Mouse (Mus musculus) embryonic facial prominence, embryonic 10.5 days (tissue): ENCODE measurements around the gene Hba-x. TPM values are rescaled to one million over a fixed set of nuclear protein-coding genes. Genes with fewer than 3 reads are reported as not detected.
"Not testable (repeated sequence)": the region's sequence is repeated elsewhere in the genome, so short reads cannot be mapped to it uniquely, and the experiment has no call there.

Source experiments
- DNase-seq: peaks from one replicate; pipeline ENCODE4 v3.0.0-alpha.2; 2017; ENCODE audit warnings: low spot score
- H3K27ac ChIP-seq: fragments of 300-500 bp; sonication (generic); replicated peaks from 2 replicates; pipeline ENCODE4 v1.5.1; 2016; ENCODE audit warnings: mild to moderate bottlenecking
- H3K27me3 ChIP-seq: fragments of 300-500 bp; sonication (generic); replicated peaks from 2 replicates; pipeline ENCODE4 v1.6.1; 2016; ENCODE audit warnings: low read depth, mild to moderate bottlenecking; ENCODE audit not compliant: poor library complexity, severe bottlenecking
- H3K36me3 ChIP-seq: fragments of 300-500 bp; sonication (generic); replicated peaks from 2 replicates; pipeline ENCODE4 v1.6.1; 2016; ENCODE audit warnings: mild to moderate bottlenecking, moderate library complexity
- H3K4me1 ChIP-seq: fragments of 300-500 bp; sonication (generic); 2 replicates; pipeline ENCODE4 v1.6.1; 2016
- H3K4me3 ChIP-seq: fragments of 300-500 bp; sonication (generic); 2 replicates; pipeline ENCODE4 v1.5.1; 2016; ENCODE audit warnings: mild to moderate bottlenecking, moderate library complexity
- H3K9me3 ChIP-seq: fragments of 300-500 bp; sonication (generic); 2 replicates; pipeline ENCODE4 v1.6.1; 2016; ENCODE audit warnings: mild to moderate bottlenecking
- WGBS: fragments of 180-500 bp; shearing (Covaris S2); methylation state at CpG from one replicate; pipeline ENCODE4 v1.1.7; 2016; 5-methylcytosine and 5-hydroxymethylcytosine counted together
- polyA plus RNA-seq: library from polyadenylated mRNA; unstranded; fragments of >200 nt; fragmentation: Nextera tagmentation; extraction: Ambion mirVana; gene quantifications from 2 replicates; pipeline ENCODE4 v1.2.1, GENCODE M21; 2016

The Hba-x gene
- polyA plus RNA-seq, 1 experiment from 2014 or later: 2,745 TPM

- DNase-seq: no peak
- H3K4me1 ChIP-seq: no peaks in the 10 kb centered on the region
- peaks cover 48% of the 10 kb centered on the region for H3K27me3 ChIP-seq
- no peaks in the 10 kb centered on the region for H3K36me3 ChIP-seq
- no peak overlapping the region for H3K27ac ChIP-seq
- WGBS: 79% methylated on average over 12 of the region's 12 CpGs
- H3K4me3 ChIP-seq: no peak overlapping the region
- no peaks in the 10 kb centered on the region for H3K9me3 ChIP-seq
These were observed 2.3 kb downstream of the Hba-x start for GRCm38 (mm10) chr11:32278458-32278957.

GRCm38 (mm10) chr11:32280646-32281045, 4.4 kb downstream of the Hba-x start:
- 78% methylated on average over 2 of the region's 2 CpGs for WGBS
- H3K27ac ChIP-seq: no peak overlapping the region
- no peaks in the 10 kb centered on the region for H3K36me3 ChIP-seq
- no peaks in the 10 kb centered on the region for H3K9me3 ChIP-seq
- no peaks in the 10 kb centered on the region for H3K4me1 ChIP-seq
- H3K27me3 ChIP-seq: peaks cover 48% of the 10 kb centered on the region
- no peak for DNase-seq
- no peak overlapping the region for H3K4me3 ChIP-seq

GRCm38 (mm10) chr11:32281416-32282144, 5.4 kb downstream of the Hba-x start:
- no peaks in the 10 kb centered on the region for H3K4me1 ChIP-seq
- no peaks in the 10 kb centered on the region for H3K9me3 ChIP-seq
- no peaks in the 10 kb centered on the region for H3K36me3 ChIP-seq
- 78% methylated on average over 1 of the region's 1 CpGs for WGBS
- no peak overlapping the region for H3K4me3 ChIP-seq
- H3K27me3 ChIP-seq: peaks cover 41% of the 10 kb centered on the region
- DNase-seq: no peak
- H3K27ac ChIP-seq: no peak overlapping the region

GRCm38 (mm10) chr11:32283091-32283777, 7.0 kb downstream of the Hba-x start, which contains the start of gene Hba-a1:
TSS of gene Hba-a1 (plus strand) at chr11:32283511.
- 64% methylated on average over 1 of the region's 5 CpGs for WGBS
- H3K4me3 ChIP-seq, DNase-seq, H3K36me3 ChIP-seq, H3K27ac ChIP-seq, H3K4me1 ChIP-seq, H3K9me3 ChIP-seq: not testable (repeated sequence)
- H3K27me3 ChIP-seq: peaks cover 37% of the 10 kb centered on the region

- 52% methylated on average over 2 of the region's 2 CpGs for WGBS
- not testable (repeated sequence) for H3K4me1 ChIP-seq, H3K36me3 ChIP-seq, H3K9me3 ChIP-seq, DNase-seq, H3K4me3 ChIP-seq, H3K27ac ChIP-seq
- H3K27me3 ChIP-seq: peaks cover 32% of the 10 kb centered on the region
These were observed 8.4 kb downstream of the Hba-x start for GRCm38 (mm10) chr11:32284582-32284981.

- Histone ChIP-seq H3K4me3 (no peak overlapping the region), H3K27ac (no peak overlapping the region), H3K27me3 (peaks cover 32% of the 10 kb centered on the region), H3K36me3 (no peaks in the 10 kb centered on the region), H3K4me1 (no peaks in the 10 kb centered on the region), H3K9me3 (no peaks in the 10 kb centered on the region)
- 76% methylated on average over 7 of the region's 7 CpGs for WGBS
- no peak for DNase-seq
These were observed 9.0 kb downstream of the Hba-x start for GRCm38 (mm10) chr11:32285031-32285775.

- not testable (repeated sequence) for DNase-seq, H3K27ac ChIP-seq, H3K4me1 ChIP-seq, H3K4me3 ChIP-seq, H3K36me3 ChIP-seq, H3K9me3 ChIP-seq
- peaks cover 29% of the 10 kb centered on the region for H3K27me3 ChIP-seq
These were observed 9.7 kb downstream of the Hba-x start for GRCm38 (mm10) chr11:32285887-32286286.

GRCm38 (mm10) chr11:32286695-32287492, 10.7 kb downstream of the Hba-x start, which contains the start of gene Hbq1b:
TSS of gene Hbq1b (plus strand) at chr11:32286965.
- DNase-seq: peak; percentile 72
- H3K9me3 ChIP-seq, H3K4me1 ChIP-seq, H3K36me3 ChIP-seq, H3K27ac ChIP-seq: not testable (repeated sequence)
- H3K4me3 ChIP-seq: peak within 1 kb of the TSS; percentile 45
- 20% methylated on average over 33 of the region's 33 CpGs for WGBS
- peaks cover 19% of the 10 kb centered on the region for H3K27me3 ChIP-seq

- peaks cover 18% of the 10 kb centered on the region for H3K27me3 ChIP-seq
- no peak overlapping the region for H3K27ac ChIP-seq
- H3K4me3 ChIP-seq: 0 out of 2 replicates have a peak overlapping the region, but pooled peaks have one; percentile 13
- H3K4me1 ChIP-seq: no peaks in the 10 kb centered on the region
- WGBS: 68% methylated on average over 9 of the region's 9 CpGs
- H3K36me3 ChIP-seq: no peaks in the 10 kb centered on the region
- H3K9me3 ChIP-seq: no peaks in the 10 kb centered on the region
- DNase-seq: no peak
These were observed 11.3 kb downstream of the Hba-x start for GRCm38 (mm10) chr11:32287493-32287825.

GRCm38 (mm10) chr11:32292819-32293218, 16.6 kb downstream of the Hba-x start:
- not testable (repeated sequence) for H3K36me3 ChIP-seq, H3K4me1 ChIP-seq, H3K4me3 ChIP-seq, H3K27ac ChIP-seq, DNase-seq, H3K9me3 ChIP-seq
- H3K27me3 ChIP-seq: peaks cover 11% of the 10 kb centered on the region
- WGBS: 84% methylated on average over 4 of the region's 4 CpGs

- WGBS: 78% methylated on average over 3 of the region's 3 CpGs
- H3K27me3 ChIP-seq, H3K27ac ChIP-seq: not testable (repeated sequence)
These were observed 17.3 kb downstream of the Hba-x start for GRCm38 (mm10) chr11:32293479-32293878.

GRCm38 (mm10) chr11:32296203-32296602, 20.0 kb downstream of the Hba-x start, which contains the start of gene Hba-a2:
TSS of gene Hba-a2 (plus strand) at chr11:32296489.
- not testable (repeated sequence) for H3K36me3 ChIP-seq, DNase-seq, H3K9me3 ChIP-seq, H3K27ac ChIP-seq, H3K4me3 ChIP-seq, H3K4me1 ChIP-seq, H3K27me3 ChIP-seq
- WGBS: no CpG with 5 or more reads among the region's 4 CpGs

More at GRCm38 (mm10) chr11:32293479-32293878, 17.3 kb downstream of the Hba-x start:
- not testable (repeated sequence) for H3K4me1 ChIP-seq, DNase-seq, H3K9me3 ChIP-seq, H3K36me3 ChIP-seq, H3K4me3 ChIP-seq
